Mouse (Mus musculus) lung, adult 2 months (tissue): Measurements from ENCODE around the gene Klhdc8a. TPM values are rescaled to one million over a fixed set of nuclear protein-coding genes. Genes with fewer than 3 reads are reported as not detected.
"Not testable (repeated sequence)": the region's sequence is repeated elsewhere in the genome, so short reads cannot be mapped to it uniquely, and the experiment has no call there.

Experiments used
- DNase-seq: peaks from one replicate; pipeline ENCODE4 v3.0.0; 2022
- H3K4me1 ChIP-seq: fragments of 200-500 bp; 2 replicates; pipeline ENCODE4 v1.6.1; 2011; ENCODE audit warnings: low read length; ENCODE audit not compliant: control insufficient read depth, insufficient read depth
- H3K4me3 ChIP-seq: fragments of 200-500 bp; replicated peaks from 2 replicates; pipeline ENCODE3; 2011; ENCODE audit warnings: low read depth, mild to moderate bottlenecking, control low read depth, low read length; ENCODE audit errors: extremely low read depth
- CTCF ChIP-seq: fragments of 200-500 bp; IDR thresholded peaks from 2 replicates; pipeline ENCODE4 v1.5.1; 2011; ENCODE audit warnings: mild to moderate bottlenecking, low read length, control low read depth; ENCODE audit not compliant: insufficient read depth
- POLR2A ChIP-seq: fragments of 200-500 bp; IDR thresholded peaks from 2 replicates; pipeline ENCODE4 v1.6.1; 2011; ENCODE audit warnings: low read depth, mild to moderate bottlenecking, control low read depth, low read length, borderline replicate concordance; ENCODE audit errors: extremely low read depth
- WGBS: fragments of 180-500 bp; shearing (Covaris S2); methylation state at CpG from one replicate; pipeline ENCODE4 v1.1.7; 2018; 5-methylcytosine and 5-hydroxymethylcytosine counted together
- polyA plus RNA-seq: library from polyadenylated mRNA; depleted of rRNA; stranded (reverse); fragments of >200 nt; gene quantifications from 2 replicates; pipeline ENCODE4 v1.2.3, GENCODE M21; 2012

Gene Klhdc8a
- polyA plus RNA-seq, 1 experiment: 4.6 TPM

DNA sequence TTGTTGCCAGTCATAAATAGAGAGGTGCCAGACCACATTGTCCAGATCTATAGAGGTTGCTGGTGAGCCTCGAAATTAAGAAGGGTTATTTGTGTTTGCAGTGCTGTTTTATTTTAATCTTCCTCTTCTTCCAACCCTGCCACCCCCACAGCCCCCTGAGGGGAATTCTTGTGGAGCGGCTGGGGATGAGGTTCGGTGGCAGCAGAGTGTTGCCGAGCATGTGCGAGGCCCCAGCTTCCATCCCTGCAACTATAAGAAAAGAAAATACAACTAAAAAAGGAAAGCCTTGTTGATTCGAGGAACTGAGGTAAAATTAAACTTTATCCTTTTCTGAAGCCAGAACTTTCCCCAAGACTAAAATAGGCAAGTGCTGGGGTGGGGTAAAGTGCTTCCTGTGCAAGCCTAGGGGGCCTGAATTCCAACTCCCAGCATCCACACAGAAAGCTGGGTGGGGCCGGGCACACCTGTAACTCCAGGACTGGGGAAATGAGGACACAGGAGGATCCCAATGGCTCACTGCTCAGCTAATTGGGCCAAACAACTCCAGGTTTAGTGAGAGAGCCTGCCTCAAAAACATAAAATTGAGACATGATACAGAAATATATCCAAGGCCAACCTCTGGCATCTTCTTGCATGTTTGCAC is 29.9 kb upstream of the Klhdc8a start:
- 71% methylated on average over 7 of the region's 7 CpGs for WGBS
- DNase-seq: no peak
- Histone ChIP-seq H3K4me3 (no peak overlapping the region), H3K4me1 (peaks cover 4% of the 10 kb centered on the region)
- no peak for TF ChIP-seq POLR2A
- TF ChIP-seq CTCF: no peak

DNA sequence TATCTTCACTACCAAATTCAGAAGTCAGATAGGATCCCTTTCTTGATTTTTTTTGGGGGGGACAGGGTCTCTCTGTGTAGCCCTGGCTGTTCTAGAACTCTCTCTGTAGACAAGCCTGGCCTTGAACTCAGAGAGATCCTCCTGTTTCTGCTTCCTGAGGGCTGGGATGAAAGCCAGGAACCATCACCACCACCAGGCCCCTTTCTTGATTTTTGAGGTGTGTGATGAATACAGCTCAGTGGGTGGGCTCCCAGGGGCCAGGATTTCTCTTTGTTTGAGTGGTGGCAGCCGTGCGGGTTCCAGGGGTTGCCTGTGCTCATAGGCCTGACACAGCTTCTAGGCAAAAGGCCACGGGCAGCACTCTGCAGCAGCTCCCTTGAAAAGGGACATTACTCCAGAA is 27.2 kb upstream of the Klhdc8a start:
- 83% methylated on average over 3 of the region's 3 CpGs for WGBS
- no peak for DNase-seq
- no peaks in the 10 kb centered on the region; the same call in 1 of the 2 replicates for H3K4me1 ChIP-seq
- TF ChIP-seq POLR2A (no peak), CTCF (no peak)
- H3K4me3 ChIP-seq: no peak overlapping the region

DNA sequence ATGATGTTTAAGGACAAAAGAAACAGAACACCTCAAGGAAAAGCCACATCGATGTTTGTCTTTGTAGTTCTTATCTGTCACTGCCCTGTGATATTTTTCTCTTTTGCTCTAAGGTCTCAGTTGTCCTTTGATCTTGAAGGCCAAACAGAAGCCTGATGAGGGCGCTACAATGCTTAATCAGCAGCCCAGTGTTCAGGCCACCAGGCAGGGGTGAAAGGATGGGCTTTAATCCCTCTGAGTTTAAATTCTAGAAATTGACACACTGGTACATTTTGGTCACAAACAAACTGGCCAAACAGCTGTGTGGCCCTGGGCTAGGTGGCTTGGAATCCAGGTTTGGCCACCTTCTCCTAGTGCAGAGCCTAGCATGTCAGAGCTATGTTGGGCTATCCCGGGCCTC is 21.7 kb upstream of the Klhdc8a start:
- no peak for DNase-seq
- TF ChIP-seq CTCF (no peak), POLR2A (no peak)
- 61% methylated on average over 3 of the region's 3 CpGs for WGBS
- H3K4me1 ChIP-seq: no peaks in the 10 kb centered on the region
- H3K4me3 ChIP-seq: no peak overlapping the region

DNA sequence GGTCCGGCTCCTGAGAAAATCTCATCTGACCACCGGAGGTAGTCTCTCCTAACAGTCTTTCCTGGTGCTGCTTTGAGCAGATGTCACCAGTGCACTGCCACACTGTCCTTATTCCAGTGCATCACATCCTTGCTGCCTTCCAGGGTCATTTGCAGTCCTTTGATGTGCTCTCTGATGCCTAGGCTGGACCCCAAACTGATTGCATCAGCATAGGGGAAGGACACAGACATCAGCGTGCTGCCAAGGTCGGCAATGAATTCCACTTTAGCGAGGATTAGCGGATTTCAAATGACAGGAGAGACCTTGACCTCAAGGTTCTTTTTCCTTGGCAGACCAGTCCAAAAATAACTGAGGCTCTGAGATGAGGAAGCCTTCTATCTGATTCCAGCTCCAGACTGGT is 21.3 kb upstream of the Klhdc8a start:
- TF ChIP-seq POLR2A: no peak
- TF ChIP-seq CTCF: no peak
- WGBS: 54% methylated on average over 6 of the region's 6 CpGs
- DNase-seq: no peak
- Histone ChIP-seq H3K4me1 (no peaks in the 10 kb centered on the region), H3K4me3 (no peak overlapping the region)

DNA sequence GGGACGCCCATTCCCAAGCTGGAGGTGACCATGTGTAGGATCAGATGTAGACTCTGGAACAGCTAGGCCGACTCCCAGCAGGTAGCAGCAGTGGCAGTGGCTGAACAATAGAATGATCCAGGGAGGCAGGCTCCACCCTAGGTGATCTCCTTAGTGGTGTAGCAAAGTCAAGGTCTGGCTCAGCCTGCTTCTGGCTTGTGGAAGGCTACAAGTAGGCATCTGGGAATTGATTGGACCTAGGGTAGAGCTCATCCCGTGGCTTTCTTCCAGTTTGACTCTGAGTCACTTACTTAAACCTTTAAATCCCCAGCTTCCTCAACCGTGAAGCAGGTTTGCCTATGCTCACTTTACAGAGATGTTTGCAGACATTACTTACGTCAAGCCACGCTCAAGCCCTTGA is 17.8 kb upstream of the Klhdc8a start:
- H3K4me1 ChIP-seq, DNase-seq, H3K4me3 ChIP-seq: not testable (repeated sequence)
- WGBS: 67% methylated on average over 6 of the region's 6 CpGs

DNA sequence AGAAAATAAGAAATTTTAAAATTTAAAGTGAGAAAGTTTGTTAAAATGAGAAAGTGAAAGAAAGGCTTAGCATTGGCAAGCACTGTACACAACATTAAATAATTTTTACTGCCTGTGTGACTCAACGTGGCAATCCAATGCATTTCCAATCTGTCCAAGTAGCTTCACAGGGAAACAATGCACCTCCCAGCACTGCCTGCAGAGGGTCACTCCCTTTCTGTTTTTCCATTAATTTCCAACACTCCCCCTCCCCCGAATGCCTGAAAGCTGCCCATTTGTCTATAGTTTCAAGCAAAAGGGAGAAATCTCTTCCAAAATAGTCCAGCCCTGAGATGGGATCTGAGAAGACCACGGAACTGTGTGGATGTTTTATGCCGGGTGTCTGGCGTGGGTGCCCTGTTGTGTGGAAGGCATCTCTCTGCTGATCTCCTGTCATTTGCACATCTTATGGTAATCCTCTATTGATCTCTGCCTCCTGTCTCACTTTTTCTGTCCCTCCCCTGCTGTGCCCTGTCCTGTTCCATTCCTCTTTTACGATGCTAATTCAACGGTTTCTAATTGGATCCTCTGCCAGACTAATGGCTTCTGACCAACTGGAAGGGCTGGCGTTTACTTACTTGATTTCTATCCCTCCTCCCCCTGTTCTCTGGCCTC is 16.8 kb upstream of the Klhdc8a start:
- no peaks in the 10 kb centered on the region for H3K4me1 ChIP-seq
- H3K4me3 ChIP-seq: no peak overlapping the region
- TF ChIP-seq POLR2A: no peak
- TF ChIP-seq CTCF: no peak
- no peak for DNase-seq
- 59% methylated on average over 8 of the region's 8 CpGs for WGBS

DNA sequence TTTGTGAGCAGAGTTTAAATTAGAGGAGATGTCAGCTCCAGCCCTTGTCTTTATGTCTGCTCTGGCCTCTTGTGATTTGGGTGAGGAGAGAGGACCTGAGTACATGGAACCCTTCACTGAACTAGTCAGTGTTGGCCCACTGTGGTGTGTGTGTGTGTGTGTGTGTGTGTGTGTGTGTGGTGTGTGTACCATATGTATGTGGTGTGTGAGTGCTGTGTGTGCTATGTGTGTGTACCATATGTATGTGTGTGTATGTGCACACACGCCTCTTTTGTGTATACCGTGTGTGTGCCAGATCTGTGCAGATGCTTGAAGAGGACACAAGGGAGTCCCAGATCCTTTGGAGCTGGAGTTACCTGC is 16.3 kb upstream of the Klhdc8a start:
- Histone ChIP-seq H3K4me3 (no peak overlapping the region), H3K4me1 (no peaks in the 10 kb centered on the region)
- WGBS: 98% methylated on average over 2 of the region's 2 CpGs
- TF ChIP-seq POLR2A (no peak), CTCF (no peak)
- DNase-seq: no peak

DNA sequence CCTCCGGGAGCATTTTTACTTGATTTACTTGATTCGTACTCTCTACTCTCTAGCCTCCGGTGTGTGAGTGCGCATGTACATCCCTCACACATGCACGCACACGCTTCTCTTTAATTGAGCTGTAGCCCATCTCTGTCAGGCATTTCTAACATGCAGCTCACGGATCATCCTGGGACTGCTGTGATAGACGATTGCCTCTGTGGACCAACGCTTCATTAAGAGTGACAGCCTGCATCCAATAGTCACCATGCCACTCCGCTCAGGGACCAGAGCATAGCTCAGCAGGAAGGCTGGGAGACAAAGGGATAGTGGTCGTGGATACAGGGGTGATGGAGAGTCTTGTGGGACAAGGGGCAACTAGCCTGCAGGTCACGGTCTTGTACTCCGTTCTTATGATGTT is 15.4 kb upstream of the Klhdc8a start:
- WGBS: 92% methylated on average over 13 of the region's 13 CpGs
- no peak for DNase-seq

DNA sequence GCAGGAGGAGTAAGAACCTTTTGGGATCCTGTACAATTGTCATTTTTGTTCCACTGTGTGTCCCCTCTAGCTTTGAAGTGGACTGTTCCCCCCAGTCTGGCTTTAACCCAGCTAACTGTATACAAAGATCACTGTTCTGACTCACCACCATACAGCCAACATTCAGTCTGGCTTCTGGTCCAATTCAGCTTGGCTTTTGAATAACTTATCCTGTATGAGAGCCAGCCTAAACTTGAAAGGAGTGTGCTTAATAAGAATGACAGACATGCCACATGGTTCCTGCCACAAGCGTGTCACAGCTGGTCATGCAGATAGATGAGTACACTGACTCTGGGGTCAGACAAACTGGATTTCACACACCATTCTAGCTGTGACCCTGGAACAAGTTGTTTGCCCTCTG is 11.7 kb upstream of the Klhdc8a start:
- WGBS: 69% methylated on average over 1 of the region's 1 CpGs
- no peaks in the 10 kb centered on the region for H3K4me1 ChIP-seq
- DNase-seq: no peak
- TF ChIP-seq CTCF (no peak), POLR2A (no peak)
- H3K4me3 ChIP-seq: no peak overlapping the region

More for the DNA sequence above, 15.4 kb upstream of the Klhdc8a start:
- TF ChIP-seq CTCF (no peak), POLR2A (no peak)
- H3K4me3 ChIP-seq: no peak overlapping the region
- H3K4me1 ChIP-seq: no peaks in the 10 kb centered on the region

DNA sequence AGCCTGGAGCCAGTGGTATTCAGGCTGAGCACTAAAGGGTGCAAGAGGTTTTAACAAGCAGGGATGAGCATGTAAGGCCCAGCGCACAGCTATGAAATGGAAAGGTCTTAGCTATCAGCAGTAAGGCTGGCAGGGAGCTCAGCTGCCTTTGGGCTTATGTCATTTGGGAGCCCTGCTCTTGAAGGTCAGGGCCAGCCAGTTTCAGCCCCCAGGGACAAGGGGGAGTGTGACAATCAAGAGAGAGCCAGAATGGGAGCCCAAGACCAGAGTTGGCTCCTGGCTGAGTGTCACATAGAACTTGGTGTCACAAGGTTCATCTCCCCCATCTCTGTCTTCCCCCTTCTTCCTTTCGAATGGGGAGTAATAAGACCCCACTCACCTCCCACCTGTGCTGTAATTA is 11.0 kb upstream of the Klhdc8a start:
- H3K4me1 ChIP-seq: peaks cover 3% of the 10 kb centered on the region
- TF ChIP-seq CTCF (no peak), POLR2A (no peak)
- no peak overlapping the region for H3K4me3 ChIP-seq
- 83% methylated on average over 2 of the region's 2 CpGs for WGBS
- DNase-seq: no peak
